Mouse (Mus musculus): ENCODE data around the gene Zdhhc14. TPM values are rescaled to one million over a fixed set of nuclear protein-coding genes. Genes with fewer than 3 reads are reported as not detected.

The Zdhhc14 gene
- polyA plus RNA-seq, 1 experiment from 2014 or later, result 52.7 TPM

DNA sequence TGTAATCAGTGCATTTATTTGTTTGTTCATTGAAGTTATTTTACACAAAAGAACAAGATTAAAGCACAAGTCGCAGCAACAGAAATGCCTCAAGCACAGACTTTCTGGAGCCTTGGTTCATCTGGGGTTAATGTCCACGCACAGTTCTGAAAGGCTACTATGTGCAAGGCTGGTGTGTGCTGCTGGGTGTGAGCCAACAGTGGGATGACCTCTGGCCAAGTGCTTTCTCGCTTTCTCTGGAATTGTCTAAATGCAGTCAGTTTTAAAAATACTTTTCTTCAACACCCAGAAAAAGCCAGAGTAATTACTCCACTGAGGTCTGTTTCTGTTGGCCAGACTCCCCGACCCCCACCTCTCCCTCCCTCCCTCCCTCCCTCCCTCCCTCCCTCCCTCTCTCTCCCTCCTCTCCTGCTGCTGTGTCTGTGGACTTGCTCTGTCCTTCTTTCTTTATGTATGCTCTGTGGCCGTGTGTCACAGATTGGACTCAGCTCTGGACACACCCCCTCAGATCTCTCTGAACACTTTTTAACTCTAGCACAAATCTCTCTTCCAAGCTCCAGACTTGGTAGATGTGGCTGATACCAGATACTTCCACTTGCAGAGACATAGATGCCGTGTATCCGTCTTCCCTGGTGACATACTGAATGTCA, 206.2 kb downstream of the Zdhhc14 start:
- Histone ChIP-seq H3K79me2 (ENCODE audit: inconsistent target) (no peaks in the 10 kb centered on the region), H3K4me3 (ENCODE audit: inconsistent target) (no peak overlapping the region), H3K36me3 (ENCODE audit: inconsistent target) (no peaks in the 10 kb centered on the region; the same call in 1 of the 2 replicates), H3K27ac (no peak overlapping the region)
- WGBS (ENCODE audit: missing documents), result 92% methylated on average over 7 of the region's 7 CpGs

DNA sequence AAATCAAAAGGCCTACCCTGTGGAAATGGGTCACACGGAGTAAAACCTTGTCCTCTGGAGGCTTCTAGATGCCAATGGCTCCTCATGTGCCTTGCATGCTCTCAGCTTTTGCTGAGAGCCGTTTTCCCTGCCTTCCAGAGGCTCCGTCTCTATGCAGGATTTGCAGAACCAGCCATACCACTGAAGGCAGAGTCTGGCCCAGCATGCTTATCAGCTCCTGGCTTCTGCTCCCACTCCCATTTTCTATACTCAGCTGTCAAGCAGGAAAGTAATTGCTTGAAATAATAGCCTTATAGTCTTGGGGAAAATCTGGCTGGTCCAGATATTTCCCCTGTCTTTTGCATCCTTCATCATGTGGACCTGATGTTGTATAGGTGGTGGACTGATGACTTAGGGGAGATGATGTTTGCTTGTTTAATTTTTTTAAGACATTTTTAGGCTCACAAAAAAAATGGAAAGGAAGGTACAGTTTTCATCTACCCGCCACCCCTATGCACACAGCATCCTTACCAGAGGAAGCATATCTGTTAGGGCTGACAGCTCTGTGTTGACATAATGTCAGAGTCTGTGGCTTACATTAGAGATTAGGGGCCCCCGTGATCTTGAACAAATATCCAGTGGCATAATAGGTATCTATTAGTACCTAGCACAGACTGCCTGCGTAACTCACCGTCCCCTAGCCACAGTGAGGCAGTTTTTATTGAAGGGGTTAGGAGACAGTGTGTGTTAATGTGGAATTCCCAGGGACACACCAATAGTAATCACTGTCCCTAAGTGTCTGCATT, 218.2 kb downstream of the Zdhhc14 start:
- H3K27ac ChIP-seq, result 0 out of 2 replicates have a peak overlapping the region, but pooled peaks have one; percentile 64
- WGBS (ENCODE audit: missing documents), result 90% methylated on average over 7 of the region's 7 CpGs

DNA sequence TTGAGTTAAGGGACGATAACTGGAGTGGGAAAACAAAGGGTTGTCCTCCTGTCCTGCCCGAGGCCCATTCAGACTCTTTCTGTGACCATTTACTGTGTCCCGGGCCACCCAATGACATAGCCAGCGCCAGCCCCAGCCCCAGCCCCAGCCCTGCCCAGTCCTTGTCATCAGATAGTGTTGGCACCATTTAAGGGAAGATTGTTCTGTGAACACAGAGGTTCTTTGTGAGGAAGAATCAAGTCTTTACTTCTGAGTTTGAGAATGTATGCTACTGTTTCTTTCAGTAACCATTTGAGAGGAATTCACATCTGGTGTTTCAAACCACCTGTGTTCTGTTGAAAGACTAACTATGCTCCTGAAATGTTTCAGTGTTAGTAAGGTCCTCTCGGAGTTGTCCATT, 219.5 kb downstream of the Zdhhc14 start:
- 84% methylated on average over 5 of the region's 5 CpGs for WGBS (ENCODE audit: missing documents)
- Histone ChIP-seq H3K79me2 (ENCODE audit: inconsistent target) (no peaks in the 10 kb centered on the region), H3K36me3 (ENCODE audit: inconsistent target) (no peaks in the 10 kb centered on the region; the same call in 1 of the 2 replicates), H3K27ac (peak overlapping the region; percentile 64), H3K4me3 (ENCODE audit: inconsistent target) (no peak overlapping the region)

More for the DNA sequence above, 218.2 kb downstream of the Zdhhc14 start:
- Histone ChIP-seq H3K4me3 (ENCODE audit: inconsistent target) (no peak overlapping the region), H3K36me3 (ENCODE audit: inconsistent target) (no peaks in the 10 kb centered on the region; the same call in 1 of the 2 replicates), H3K79me2 (ENCODE audit: inconsistent target) (no peaks in the 10 kb centered on the region)

DNA sequence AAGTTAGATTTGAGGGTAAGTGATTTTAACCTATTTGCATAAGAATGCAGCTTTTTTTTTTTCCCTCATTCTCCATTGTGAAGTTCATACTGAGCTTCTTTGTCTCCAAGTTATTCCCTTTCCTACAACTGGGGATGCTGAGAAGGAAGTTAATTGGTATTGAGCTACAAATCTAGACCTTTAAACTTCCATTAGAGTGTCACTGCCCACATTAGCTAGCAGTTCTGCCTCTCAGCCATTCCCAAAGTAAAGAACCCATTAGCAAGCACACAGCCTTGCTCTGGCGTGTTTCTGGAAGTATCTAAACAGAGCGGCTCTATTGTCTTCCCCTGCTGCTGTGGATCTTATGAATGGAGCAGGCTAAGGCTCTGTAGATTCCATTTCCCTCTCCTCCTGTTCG, 220.8 kb downstream of the Zdhhc14 start:
- Histone ChIP-seq H3K36me3 (ENCODE audit: inconsistent target) (no peaks in the 10 kb centered on the region; the same call in 1 of the 2 replicates), H3K79me2 (ENCODE audit: inconsistent target) (no peaks in the 10 kb centered on the region), H3K4me3 (ENCODE audit: inconsistent target) (no peak overlapping the region), H3K27ac (peak overlapping the region; percentile 64)
- 94% methylated on average over 3 of the region's 3 CpGs for WGBS (ENCODE audit: missing documents)

DNA sequence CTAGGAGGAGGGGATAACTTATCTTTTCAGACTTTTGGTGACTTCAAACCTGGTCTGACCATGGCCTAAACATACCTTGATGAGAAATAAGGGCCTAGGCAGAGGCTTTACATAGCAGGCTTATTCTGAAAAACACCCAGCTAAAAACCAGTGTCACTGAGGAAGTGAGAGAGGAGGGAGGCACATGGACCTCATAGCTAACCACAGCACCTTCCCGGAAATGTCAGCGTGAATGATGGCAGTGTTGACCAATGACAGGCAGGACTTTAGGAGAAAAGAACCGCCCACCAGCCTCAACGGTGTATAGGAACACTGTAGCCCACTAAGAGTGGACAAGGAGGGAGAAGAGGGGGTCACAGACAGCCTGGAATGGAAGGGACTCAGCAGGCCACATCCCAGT, 224.6 kb downstream of the Zdhhc14 start:
- no peaks in the 10 kb centered on the region for H3K79me2 ChIP-seq (ENCODE audit: inconsistent target)
- 48% methylated on average over 4 of the region's 4 CpGs for WGBS (ENCODE audit: missing documents)
- 0 out of 2 replicates have a peak overlapping the region, but pooled peaks have one; percentile 1 for H3K27ac ChIP-seq
- no peak overlapping the region for H3K4me3 ChIP-seq (ENCODE audit: inconsistent target)
- H3K36me3 ChIP-seq (ENCODE audit: inconsistent target), result peaks cover 3% of the 10 kb centered on the region; the same call in 1 of the 2 replicates

DNA sequence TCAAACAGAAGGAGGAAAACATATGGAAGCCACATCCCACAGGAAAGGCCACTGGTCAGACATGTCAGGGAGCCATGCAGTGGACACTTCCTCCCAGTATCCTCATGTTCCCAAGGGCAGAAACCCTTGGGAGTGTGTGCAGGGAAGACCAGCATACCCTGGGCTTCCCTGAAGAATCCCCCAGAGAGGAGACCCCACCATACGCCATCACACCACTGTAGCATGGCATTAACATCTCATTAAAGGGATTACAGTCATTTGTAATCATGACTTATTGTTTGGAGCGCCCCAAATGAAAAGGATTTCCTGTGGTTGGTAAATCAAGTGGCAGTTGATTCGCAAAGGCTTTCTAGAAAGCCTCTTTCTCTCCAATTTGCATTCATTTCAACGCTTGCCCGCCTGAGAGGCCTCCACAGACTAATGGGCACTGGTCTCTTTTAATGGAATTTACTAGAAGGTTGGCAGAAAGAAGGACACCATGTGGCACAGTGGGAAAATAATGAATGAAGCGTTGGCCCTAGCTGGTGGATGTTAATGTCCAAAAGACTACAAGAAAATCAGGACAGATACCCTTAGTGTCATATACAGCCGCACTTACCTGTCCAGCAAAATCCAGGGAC, 226.5 kb downstream of the Zdhhc14 start:
- H3K79me2 ChIP-seq (ENCODE audit: inconsistent target), result no peaks in the 10 kb centered on the region
- 76% methylated on average over 7 of the region's 7 CpGs for WGBS (ENCODE audit: missing documents)

DNA sequence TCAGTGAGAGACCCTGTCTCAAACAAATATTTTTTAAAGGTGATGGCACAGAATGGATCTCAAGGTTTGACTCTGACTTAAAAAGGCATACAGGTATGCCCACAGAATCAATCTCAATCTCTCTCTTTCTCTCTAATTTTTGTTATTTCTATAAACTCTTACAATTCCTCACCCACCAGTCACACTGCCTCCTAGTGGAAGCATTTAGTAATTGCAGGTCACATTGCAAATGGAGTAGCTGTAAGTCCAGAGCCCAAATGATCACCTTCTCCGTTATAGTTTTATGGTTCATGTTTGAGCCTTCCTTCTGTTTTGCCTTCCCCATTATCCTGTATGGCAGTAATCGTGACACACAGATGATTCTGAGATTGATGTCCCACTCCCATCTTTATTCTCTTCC, 230.4 kb downstream of the Zdhhc14 start:
- Histone ChIP-seq H3K36me3 (ENCODE audit: inconsistent target) (0 out of 2 replicates have a peak, but pooled peaks cover 3% of the 10 kb centered on the region), H3K4me3 (ENCODE audit: inconsistent target) (no peak overlapping the region), H3K79me2 (ENCODE audit: inconsistent target) (no peaks in the 10 kb centered on the region), H3K27ac (no peak overlapping the region)
- WGBS (ENCODE audit: missing documents), result 91% methylated on average over 2 of the region's 2 CpGs

More for the DNA sequence above, 226.5 kb downstream of the Zdhhc14 start:
- peaks cover 3% of the 10 kb centered on the region; the same call in 1 of the 2 replicates for H3K36me3 ChIP-seq (ENCODE audit: inconsistent target)
- H3K4me3 ChIP-seq (ENCODE audit: inconsistent target), result no peak overlapping the region
- no peak overlapping the region for H3K27ac ChIP-seq

DNA sequence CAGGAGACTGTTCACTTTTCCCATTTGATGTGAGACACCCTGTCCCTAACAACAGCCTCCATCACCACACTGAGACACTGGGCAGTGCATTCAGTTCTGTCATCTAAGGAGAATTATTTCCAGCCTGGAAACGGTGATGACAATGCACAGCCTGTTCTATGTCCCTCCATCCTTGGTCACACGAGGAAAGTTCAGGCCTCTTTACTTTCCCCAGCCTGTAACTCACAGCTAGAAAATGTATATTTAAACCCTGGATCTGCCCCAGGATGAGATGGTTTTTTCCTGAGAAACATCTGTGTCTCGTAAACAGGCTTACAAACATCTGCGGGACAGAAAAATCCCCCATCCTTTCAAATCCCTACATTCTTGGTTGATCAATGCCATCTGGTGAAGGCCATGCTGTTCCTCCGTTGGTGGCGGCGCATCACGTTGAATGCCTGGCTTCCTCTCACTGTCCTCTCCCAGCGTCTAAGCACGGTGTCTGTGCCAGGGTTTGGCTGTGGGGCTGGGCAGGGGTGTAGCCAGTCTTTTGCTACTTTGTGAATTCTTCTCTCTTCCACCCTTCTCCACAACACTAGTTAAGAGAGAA, 231.3 kb downstream of the Zdhhc14 start:
- Histone ChIP-seq H3K4me3 (ENCODE audit: inconsistent target) (no peak overlapping the region), H3K79me2 (ENCODE audit: inconsistent target) (no peaks in the 10 kb centered on the region), H3K27ac (no peak overlapping the region), H3K36me3 (ENCODE audit: inconsistent target) (0 out of 2 replicates have a peak, but pooled peaks cover 3% of the 10 kb centered on the region)
- 95% methylated on average over 9 of the region's 10 CpGs for WGBS (ENCODE audit: missing documents)

DNA sequence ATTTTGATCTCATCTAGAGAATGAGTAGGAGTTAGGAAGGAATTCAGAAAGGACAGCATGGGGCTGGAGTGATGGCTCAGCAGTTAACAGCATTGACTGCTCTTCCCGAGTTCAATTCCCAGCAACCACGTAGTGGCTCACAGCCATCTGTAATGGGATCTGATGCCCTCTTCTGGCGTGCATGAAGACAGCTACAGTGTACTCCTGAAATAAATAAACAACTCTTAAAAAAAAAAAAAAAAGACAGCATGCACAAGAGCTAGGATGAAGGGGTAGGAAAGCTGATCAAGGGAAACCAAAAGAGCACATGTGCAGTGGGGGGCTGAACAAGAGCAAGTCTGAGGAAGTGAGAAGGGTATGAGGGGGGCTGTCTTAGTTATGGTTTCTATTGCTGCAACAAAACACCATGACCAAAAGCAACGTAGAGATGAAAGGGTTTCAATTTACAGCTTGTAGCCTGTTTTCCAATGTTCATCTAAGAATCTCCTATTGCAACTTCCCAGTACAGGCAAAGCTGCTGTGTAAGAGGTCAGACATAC, 237.3 kb downstream of the Zdhhc14 start:
- Histone ChIP-seq H3K79me2 (ENCODE audit: inconsistent target) (no peaks in the 10 kb centered on the region), H3K4me3 (ENCODE audit: inconsistent target) (no peak overlapping the region), H3K36me3 (ENCODE audit: inconsistent target) (peaks cover 21% of the 10 kb centered on the region; the same call in 1 of the 2 replicates), H3K27ac (peak overlapping the region; percentile 100)
- WGBS (ENCODE audit: missing documents), result 57% methylated on average over 4 of the region's 4 CpGs

DNA sequence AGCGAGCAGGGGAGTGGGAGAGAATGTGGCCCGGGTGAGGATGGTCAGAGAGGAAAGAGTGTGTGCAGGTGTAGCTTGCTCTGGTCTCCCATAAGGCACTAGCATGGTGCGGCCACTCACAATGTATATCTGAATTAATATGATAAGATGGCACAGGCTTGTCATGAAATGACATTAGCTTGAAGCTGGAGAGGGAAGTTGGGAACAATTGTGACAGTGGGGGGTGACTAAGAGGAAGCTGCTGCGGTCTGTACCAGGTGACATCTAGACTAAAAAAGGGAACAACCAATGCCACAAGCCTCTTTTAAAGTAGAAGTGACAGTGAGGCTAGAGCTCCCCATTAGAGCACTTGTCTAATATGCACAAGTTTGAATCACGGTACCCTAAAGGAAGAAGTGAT, 238.2 kb downstream of the Zdhhc14 start:
- whole genome bisulfite sequencing (ENCODE audit: missing documents), result 0% methylated on average over 5 of the region's 5 CpGs
- Histone ChIP-seq H3K79me2 (ENCODE audit: inconsistent target) (no peaks in the 10 kb centered on the region), H3K36me3 (ENCODE audit: inconsistent target) (peaks cover 24% of the 10 kb centered on the region; the same call in 1 of the 2 replicates), H3K4me3 (ENCODE audit: inconsistent target) (no peak overlapping the region), H3K27ac (peak overlapping the region; percentile 100)

DNA sequence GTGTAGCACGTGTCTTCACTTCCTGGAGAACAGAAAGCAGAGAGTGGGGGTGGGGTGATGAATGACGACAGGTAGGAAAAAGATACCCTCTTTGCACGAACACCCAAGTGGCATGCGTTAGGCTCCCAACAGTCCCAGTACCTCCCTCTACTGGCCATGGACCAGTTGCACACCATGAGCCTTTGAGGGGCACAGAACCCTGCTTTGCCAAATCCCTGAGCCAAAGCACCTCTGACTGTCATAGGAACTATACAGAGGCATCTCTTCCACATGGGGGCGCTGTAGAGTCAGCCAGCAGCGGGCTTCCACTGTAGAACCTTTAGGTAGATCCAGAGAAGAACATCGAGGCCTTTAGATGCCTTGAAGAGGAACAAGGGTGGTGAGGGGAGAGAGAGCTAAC, 241.0 kb downstream of the Zdhhc14 start:
- H3K36me3 ChIP-seq (ENCODE audit: inconsistent target), result peaks cover 24% of the 10 kb centered on the region; the same call in 1 of the 2 replicates
- 37% methylated on average over 7 of the region's 7 CpGs for WGBS (ENCODE audit: missing documents)

DNA sequence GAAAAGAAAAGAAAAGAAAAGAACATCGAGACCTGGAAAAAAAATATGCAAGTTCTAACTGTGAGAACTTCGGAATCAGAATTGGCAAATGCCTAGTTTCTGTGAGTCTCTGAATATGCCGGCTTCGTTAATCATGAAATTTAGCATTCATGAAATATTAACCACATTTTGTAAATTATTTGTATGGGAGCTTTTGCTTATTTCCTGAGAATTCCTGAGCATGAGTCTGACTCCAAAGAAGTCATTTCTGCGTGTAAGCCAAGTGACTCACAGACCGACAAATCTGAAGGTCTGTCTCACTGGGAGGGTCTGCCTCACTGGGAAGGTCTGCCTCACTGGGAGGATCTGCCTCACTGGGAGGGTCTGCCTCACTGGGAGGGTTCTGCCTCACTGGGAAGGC, 248.7 kb downstream of the Zdhhc14 start:
- no peak overlapping the region for H3K27ac ChIP-seq
- WGBS (ENCODE audit: missing documents), result 96% methylated on average over 6 of the region's 6 CpGs
- H3K4me3 ChIP-seq (ENCODE audit: inconsistent target), result no peak overlapping the region
- H3K36me3 ChIP-seq (ENCODE audit: inconsistent target), result peaks cover 17% of the 10 kb centered on the region; the same call in 1 of the 2 replicates
- no peaks in the 10 kb centered on the region for H3K79me2 ChIP-seq (ENCODE audit: inconsistent target)

More for the DNA sequence above, 241.0 kb downstream of the Zdhhc14 start:
- H3K27ac ChIP-seq, result no peak overlapping the region
- no peaks in the 10 kb centered on the region for H3K79me2 ChIP-seq (ENCODE audit: inconsistent target)
- no peak overlapping the region for H3K4me3 ChIP-seq (ENCODE audit: inconsistent target)

DNA sequence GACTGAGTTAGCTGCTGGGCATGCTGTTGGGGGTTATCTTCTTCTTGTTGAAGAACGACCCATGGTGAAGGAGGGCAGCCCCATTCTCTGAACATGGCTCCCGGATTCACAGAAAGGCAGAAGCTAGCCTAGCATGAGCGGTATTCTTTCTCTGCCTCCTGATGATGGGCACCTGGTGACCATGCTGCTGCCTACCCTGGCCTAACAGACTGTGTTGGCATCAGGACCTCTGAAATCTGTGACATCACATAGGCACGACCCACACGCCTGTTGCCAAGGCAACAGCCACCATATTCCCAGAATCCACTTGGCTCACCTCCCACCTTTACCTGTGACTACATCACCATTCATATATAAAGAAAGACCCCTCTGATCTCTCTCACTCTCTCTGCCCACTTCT, 251.7 kb downstream of the Zdhhc14 start:
- H3K79me2 ChIP-seq (ENCODE audit: inconsistent target), result no peaks in the 10 kb centered on the region
- WGBS (ENCODE audit: missing documents), result 94% methylated on average over 5 of the region's 5 CpGs

DNA sequence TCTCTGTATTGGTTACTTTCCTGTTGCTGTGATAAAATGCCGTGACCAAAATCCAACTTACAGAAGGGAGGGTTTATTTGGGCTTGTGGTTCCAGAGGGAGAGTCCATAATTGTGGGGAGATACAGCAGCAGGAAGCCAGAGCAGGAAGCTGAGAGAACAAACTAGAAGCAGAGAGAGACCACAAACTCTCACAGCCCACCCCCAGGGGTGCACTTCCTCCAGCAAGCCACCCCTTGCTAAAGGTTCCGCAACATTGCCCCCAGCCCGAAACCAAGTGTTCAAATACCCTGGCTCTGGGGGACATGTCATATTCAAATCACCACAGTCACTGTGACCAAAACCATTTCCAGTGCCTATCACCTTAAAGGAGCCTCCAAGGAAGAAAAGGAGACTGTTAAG, 254.0 kb downstream of the Zdhhc14 start:
- Histone ChIP-seq H3K4me3 (ENCODE audit: inconsistent target) (no peak overlapping the region), H3K79me2 (ENCODE audit: inconsistent target) (no peaks in the 10 kb centered on the region), H3K27ac (no peak overlapping the region), H3K36me3 (ENCODE audit: inconsistent target) (peaks cover 15% of the 10 kb centered on the region; the same call in 1 of the 2 replicates)
- WGBS (ENCODE audit: missing documents), result 92% methylated on average over 3 of the region's 3 CpGs

More for the DNA sequence above, 251.7 kb downstream of the Zdhhc14 start:
- Histone ChIP-seq H3K4me3 (ENCODE audit: inconsistent target) (no peak overlapping the region), H3K36me3 (ENCODE audit: inconsistent target) (peaks cover 17% of the 10 kb centered on the region; the same call in 1 of the 2 replicates), H3K27ac (no peak overlapping the region)

Measured in macrophage (primary cell).